Mouse (Mus musculus) ES-E14 (cell line): ENCODE measurements at regions not wholly inside any gene's neighbourhood (a gene's known extent, or its start where the extent isn't known, plus 50 kb on each side); places are given as distances from the start of the nearest gene placed in this dataset.

Source experiments
- CHD2 ChIP-seq: IDR thresholded peaks from 2 replicates; pipeline ENCODE4 v1.6.1; 2014; ENCODE audit warnings: mild to moderate bottlenecking, low read depth, low read length, inconsistent platforms
- ZC3H11A ChIP-seq: IDR thresholded peaks from 2 replicates; pipeline ENCODE4 v1.6.1; 2012; ENCODE audit warnings: low read depth, mild to moderate bottlenecking, inconsistent platforms, low read length, borderline replicate concordance
- ZNF384 ChIP-seq: IDR thresholded peaks from 2 replicates; pipeline ENCODE4 v1.6.1; 2012; ENCODE audit warnings: low read depth, low read length, inconsistent platforms

GRCm38 (mm10) chr3:155945188-155945587 lies 616.4 kb upstream of the Negr1 start:
- TF ChIP-seq ZC3H11A, result no peak
- no peak for TF ChIP-seq ZNF384
- no peak for TF ChIP-seq CHD2
